Mouse (Mus musculus) C2C12 (cell line): ENCODE results near the gene Park7. TPM values are rescaled to one million over a fixed set of nuclear protein-coding genes. Genes with fewer than 3 reads are reported as not detected.

ENCODE experiments used
- H3K27me3 ChIP-seq: one replicate; pipeline ENCODE4 v1.6.1; 2011; ENCODE audit not compliant: control insufficient read depth, insufficient read depth, insufficient read length
- H3K36me3 ChIP-seq: one replicate; pipeline ENCODE4 v1.6.1; 2011; ENCODE audit not compliant: control insufficient read depth, insufficient read depth
- H3K4me3 ChIP-seq: one replicate; pipeline ENCODE4 v1.5.1; 2011; ENCODE audit warnings: mild to moderate bottlenecking, control low read depth; ENCODE audit not compliant: poor library complexity, insufficient read depth, severe bottlenecking
- H3K79me2 ChIP-seq: one replicate; pipeline ENCODE4 v1.6.1; 2011; ENCODE audit not compliant: control insufficient read depth, insufficient read depth
- H3K79me3 ChIP-seq: one replicate; pipeline ENCODE4 v1.6.1; 2011; ENCODE audit warnings: low read depth, control low read depth
- H3ac ChIP-seq: one replicate; pipeline ENCODE3; 2011; ENCODE audit warnings: low read depth; ENCODE audit not compliant: control insufficient read depth, insufficient read length
- CEBPB ChIP-seq: IDR thresholded peaks from one replicate; pipeline ENCODE4 v1.6.1; 2011; ENCODE audit warnings: low read depth, mild to moderate bottlenecking, control low read depth, moderate library complexity
- CTCF ChIP-seq: IDR thresholded peaks from one replicate; pipeline ENCODE4 v1.5.1; 2011; ENCODE audit not compliant: control insufficient read depth, insufficient read depth, insufficient read length
- FOSL1 ChIP-seq: IDR thresholded peaks from one replicate; pipeline ENCODE4 v1.8.0; 2011; ENCODE audit warnings: mild to moderate bottlenecking, low read length; ENCODE audit not compliant: poor library complexity, insufficient read depth, severe bottlenecking
- MAX ChIP-seq: IDR thresholded peaks from one replicate; pipeline ENCODE4 v1.6.1; 2011; ENCODE audit warnings: mild to moderate bottlenecking, control low read depth
- MYOD1 ChIP-seq: IDR thresholded peaks from one replicate; pipeline ENCODE4 v1.6.1; 2011; ENCODE audit warnings: low read depth; ENCODE audit not compliant: control insufficient read depth, insufficient read length
- MYOG ChIP-seq: IDR thresholded peaks from one replicate; pipeline ENCODE4 v1.6.1; 2011; ENCODE audit not compliant: control insufficient read depth, insufficient read length; ENCODE audit errors: extremely low read depth
- USF1 ChIP-seq: IDR thresholded peaks from one replicate; pipeline ENCODE4 v1.6.1; 2011; ENCODE audit warnings: low read depth, mild to moderate bottlenecking, control low read depth, moderate library complexity
- polyA plus RNA-seq: library from polyadenylated mRNA; unstranded; fragments of >200 nt; fragmentation: generic; extraction: Trizol; gene quantifications from one replicate; pipeline ENCODE4 v1.2.1, GENCODE M21; 2012; ENCODE audit warnings: missing spikeins

Gene Park7
- polyA plus RNA-seq, 1 experiment, result 323 TPM

DNA sequence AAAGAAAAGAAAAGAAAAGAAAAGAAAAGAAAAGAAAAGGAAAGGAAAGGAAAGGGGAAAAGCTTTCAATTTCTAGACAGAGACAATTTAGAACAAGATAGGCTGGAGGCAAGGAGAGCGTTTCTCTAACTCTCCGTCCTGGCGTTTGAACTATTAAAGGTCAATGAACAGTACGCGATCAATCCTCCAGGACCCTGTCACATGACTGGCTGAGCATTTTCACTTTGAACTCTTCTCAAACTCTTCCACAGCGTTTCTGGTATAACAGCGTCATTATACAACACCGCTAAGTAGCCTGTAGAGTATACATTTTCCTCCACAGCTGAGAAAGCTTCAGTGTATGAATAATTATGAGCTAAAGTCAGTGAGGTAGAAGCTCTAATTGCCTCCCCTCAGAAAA is 62.2 kb downstream of the Park7 start:
- peaks cover 23% of the 10 kb centered on the region for H3K79me2 ChIP-seq
- no peak overlapping the region for H3K4me3 ChIP-seq
- TF ChIP-seq MYOD1, result no peak
- TF ChIP-seq USF1, result no peak
- TF ChIP-seq MYOG, result no peak
- TF ChIP-seq CEBPB, result no peak
- TF ChIP-seq CTCF, result no peak
- H3ac ChIP-seq, result no peak overlapping the region
- H3K27me3 ChIP-seq, result no peaks in the 10 kb centered on the region
- peaks cover 19% of the 10 kb centered on the region for H3K79me3 ChIP-seq
- peaks cover 7% of the 10 kb centered on the region for H3K36me3 ChIP-seq

GRCm38 (mm10) chr4:150850893-150851292 is 63.3 kb downstream of the Park7 start:
- no peaks in the 10 kb centered on the region for H3K27me3 ChIP-seq
- no peak overlapping the region for H3K4me3 ChIP-seq
- H3ac ChIP-seq, result no peak overlapping the region
- H3K79me2 ChIP-seq, result peaks cover 11% of the 10 kb centered on the region
- no peak for TF ChIP-seq CEBPB
- TF ChIP-seq CTCF, result no peak
- TF ChIP-seq MAX, result no peak
- no peak for TF ChIP-seq MYOG
- no peak for TF ChIP-seq USF1
- TF ChIP-seq MYOD1, result no peak
- no peak for TF ChIP-seq FOSL1
- no peaks in the 10 kb centered on the region for H3K36me3 ChIP-seq
- peaks cover 8% of the 10 kb centered on the region for H3K79me3 ChIP-seq

GRCm38 (mm10) chr4:150849964-150850363 is 64.3 kb downstream of the Park7 start:
- Histone ChIP-seq H3K79me3 (no peaks in the 10 kb centered on the region), H3K36me3 (no peaks in the 10 kb centered on the region), H3K79me2 (peaks cover 2% of the 10 kb centered on the region), H3K4me3 (no peak overlapping the region), H3K27me3 (no peaks in the 10 kb centered on the region), H3ac (no peak overlapping the region)
- no peak for TF ChIP-seq MAX
- TF ChIP-seq MYOD1, result no peak
- no peak for TF ChIP-seq FOSL1
- TF ChIP-seq CEBPB, result no peak
- TF ChIP-seq MYOG, result no peak
- no peak for TF ChIP-seq CTCF
- TF ChIP-seq USF1, result no peak

Other genes with a start within 250 kb of the Park7 start
- 111 TPM for gene Errfi1, start 60.5 kb downstream of the Park7 start, polyA plus RNA-seq
- gene Tnfrsf9, start 125 bp upstream of the Park7 start, polyA plus RNA-seq, result 0.08 TPM
- gene Uts2, start 82.7 kb upstream of the Park7 start, polyA plus RNA-seq, result not detected
- 1.6 TPM for gene Per3, start 130.2 kb upstream of the Park7 start, polyA plus RNA-seq
- 40.4 TPM for gene Vamp3, start 143.5 kb upstream of the Park7 start, polyA plus RNA-seq
- not detected for gene Gm13090, start 175.1 kb upstream of the Park7 start, polyA plus RNA-seq